Mouse (Mus musculus) c-Kit-positive CD71-positive TER-119-negative erythroid progenitor cells, embryonic 14.5 days (primary cell): ENCODE results near the gene Pld3.

Experiments used
- DNase-seq: peaks from one replicate; pipeline ENCODE4 v3.0.0-alpha.2; 2013; ENCODE audit warnings: low read depth

Gene Pld3

DNA sequence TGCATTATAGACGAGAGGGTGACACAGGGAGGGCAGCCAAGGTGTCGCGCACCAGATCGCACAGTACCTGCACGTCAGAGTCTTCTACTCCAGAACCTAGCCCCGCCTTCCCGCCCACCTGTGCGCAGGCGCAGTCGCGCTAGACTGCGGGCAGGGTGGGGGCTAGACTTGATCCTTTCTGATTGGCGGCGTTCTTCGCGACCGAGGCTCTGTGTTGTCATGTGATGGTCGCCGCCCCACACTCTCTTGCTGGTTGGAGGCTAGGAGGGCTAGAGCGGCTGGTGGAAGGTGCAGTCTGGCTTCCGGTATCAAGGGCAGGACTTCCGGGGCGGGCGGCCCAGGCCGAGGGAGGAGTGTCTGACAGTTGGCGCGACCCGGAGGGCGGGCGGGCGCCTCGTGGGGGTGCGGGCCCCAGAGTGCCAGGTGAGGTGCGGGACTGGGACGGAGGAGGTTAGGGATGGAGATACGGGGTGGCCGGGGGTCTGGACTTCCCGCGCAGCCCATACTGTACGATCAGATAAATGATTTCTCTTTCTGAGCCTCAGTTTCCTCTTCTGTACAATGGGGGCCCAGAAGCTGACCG, at the start of gene Pld3, which contains the start of gene 2310022A10Rik:
Pld3 (minus strand) TSS at position 288 of the 583 bp plus-strand sequence.
2310022A10Rik (plus strand) TSS at position 303 of the 583 bp plus-strand sequence.
- peak; percentile 90 for DNase-seq

DNA sequence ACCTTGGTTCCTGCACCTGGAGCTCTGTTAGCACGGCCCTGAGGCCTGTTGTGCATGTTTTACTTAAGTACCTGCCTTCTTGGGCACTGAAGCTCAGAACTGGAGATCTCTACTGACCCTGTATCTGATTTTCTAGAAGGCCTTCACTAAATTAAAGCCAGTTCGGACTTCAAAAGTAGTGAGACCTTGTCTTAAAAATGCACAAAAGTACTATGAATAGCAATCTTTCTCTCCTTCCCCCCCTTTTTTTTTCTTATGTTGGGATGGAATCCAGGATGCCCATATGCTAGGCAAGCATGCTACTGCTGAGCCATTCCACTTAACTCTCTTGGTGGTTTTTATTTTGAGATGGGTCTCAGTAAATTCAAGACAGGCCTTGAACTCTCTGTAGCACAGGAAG, 49.1 kb upstream of the Pld3 start:
- no peak for DNase-seq

DNA sequence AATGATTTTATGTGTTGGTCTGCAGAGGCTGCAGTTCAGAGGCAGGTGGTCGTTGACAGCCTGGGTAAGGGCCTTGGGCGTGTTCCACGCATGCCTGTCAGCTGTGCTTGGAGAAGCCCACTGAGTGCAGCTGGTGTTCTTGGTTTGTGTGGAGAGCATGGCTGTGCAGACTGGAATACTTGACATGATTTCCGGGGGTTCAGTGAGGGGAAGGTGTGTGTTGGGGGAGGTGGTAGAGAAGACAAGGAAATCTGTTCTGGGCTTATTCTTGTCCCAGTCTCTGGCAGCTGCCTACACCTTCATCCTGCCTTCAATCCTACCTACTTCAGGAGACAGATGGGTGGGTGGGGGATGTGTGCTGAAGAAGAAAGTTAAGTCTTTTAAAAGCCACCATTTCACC, 48.6 kb upstream of the Pld3 start:
- no peak for DNase-seq

DNA sequence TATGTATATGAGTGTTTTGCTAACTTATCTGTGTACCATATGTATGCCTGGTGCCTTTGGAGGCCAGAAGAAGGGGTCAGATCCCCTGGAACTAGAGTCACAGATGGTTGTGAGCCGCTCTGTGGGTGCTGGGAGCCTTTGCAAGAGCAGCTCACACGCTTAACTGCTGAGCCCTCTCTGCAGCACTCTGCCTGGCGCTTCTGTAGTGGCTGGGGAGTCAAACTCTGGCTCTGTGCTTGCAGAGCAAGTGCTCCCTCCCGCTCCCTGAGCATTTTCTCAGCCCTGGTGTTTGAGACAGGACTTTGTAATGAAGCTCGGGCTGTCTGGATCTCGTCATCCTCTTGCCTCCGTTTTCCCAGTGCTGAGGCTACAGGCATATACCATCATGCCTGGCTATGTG, 45.0 kb upstream of the Pld3 start:
- no peak for DNase-seq

DNA sequence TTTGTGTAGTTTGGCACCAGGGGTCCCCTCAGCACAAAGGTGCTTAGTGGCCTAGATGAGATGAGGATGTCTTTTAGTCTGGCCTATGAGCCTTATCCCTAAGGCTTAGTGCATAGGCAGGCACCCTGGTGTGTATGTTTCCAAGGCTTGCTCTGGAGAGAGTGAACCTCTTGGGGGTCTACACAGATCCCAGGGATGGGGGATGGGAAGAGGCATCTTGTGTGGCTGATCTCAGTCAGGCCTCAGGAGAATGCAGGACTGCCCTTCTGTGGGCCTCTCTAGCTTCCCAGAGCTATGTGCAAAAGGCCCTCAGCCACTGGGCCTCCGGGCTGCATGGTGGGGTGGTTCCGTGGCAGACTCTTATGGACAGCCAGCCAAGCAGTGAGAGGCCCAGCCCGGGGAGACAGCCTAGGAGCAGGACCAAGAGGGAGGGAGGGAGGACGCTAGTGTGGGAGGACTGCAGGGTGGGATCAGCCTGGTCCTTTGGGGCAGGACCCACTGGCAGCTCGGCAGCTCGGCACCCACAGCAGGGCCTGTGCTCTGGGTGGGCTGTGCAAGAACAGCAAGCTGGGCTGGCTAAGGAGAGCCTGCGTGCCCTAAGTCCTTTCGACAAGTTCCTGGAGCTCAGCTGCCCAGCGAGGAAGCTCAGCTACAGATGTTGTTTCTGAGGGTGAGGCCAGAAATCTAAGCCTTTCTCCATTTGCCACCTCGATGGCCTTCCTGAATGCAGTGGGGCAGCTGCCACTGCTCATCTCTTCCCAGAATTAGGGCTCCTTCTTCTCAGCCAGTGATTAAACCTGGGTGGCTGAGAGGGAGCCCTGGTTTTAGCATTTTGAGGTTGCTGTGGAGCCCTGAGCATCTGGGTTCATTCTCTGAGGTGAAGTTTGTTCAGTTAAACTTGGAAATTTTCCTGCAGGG, 43.8 kb upstream of the Pld3 start:
- no peak for DNase-seq

DNA sequence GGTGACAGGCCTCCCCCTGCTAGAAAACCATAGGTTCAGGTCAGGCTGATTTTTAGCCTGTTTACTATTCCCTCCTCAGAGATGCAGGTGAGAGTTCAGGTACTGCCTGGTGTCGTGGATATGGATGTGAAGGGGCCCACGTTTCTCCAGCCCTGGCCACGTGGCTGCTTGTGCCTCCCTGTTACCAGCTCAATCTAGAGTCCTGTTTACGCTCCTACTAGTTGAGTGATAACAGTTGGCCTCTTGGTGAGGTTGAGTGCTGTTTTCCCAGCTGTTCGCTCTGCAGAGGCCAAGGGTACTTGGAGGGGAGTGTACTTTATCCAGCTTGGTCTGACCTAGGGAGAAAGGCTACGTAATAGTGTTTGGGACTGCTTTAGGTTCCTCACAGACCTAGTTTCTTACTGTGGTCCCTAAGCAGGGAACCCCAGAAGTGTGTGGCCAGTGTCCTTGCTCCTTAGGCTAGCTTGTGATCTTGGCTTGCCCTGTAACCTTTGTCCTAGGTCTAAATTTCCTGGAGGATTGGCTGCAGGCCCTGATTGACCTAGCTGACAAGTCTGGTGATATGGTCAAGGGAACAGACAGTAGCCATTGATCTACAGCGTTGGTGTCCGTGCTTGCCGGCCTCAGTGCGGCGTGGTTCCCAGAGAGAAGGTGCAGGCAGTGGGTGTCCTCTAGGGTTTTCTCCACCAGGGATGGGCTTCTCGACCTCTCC, 40.1 kb upstream of the Pld3 start:
- no peak for DNase-seq

DNA sequence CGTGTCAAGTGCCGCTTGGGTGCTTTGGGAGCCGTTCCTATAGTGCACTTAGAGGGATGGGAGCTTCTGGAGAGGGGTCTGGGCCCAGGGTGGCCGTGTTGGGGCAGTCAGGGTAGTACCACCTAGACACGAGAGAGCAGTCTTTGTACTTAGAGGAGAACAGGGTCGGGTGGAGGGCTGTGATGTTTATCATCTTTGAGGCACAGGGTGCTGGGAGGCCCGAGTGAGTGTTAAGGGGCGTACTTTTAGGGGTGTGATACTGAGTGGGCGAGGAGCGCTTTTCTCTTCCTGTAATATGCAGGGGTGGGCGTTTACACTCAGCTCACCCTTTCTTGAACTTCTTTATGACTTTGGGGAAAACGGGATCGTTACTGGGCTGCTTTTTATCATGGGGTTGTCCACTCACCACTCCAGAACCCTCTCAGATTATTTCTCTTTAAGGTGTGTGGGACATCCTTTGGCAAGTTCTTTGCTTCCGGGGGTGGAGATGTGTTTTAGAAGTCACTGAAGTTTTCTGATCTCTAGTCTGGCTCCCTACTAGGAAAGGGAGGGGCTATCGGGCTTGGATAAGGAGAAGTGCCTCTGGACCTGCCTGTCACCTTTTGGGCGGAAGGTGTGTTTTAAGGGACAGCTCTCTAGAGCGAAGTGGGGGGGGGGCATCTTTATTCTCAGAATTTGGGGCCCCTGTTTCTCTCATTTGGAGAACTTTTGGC, 39.4 kb upstream of the Pld3 start:
- peak; percentile 64 for DNase-seq

DNA sequence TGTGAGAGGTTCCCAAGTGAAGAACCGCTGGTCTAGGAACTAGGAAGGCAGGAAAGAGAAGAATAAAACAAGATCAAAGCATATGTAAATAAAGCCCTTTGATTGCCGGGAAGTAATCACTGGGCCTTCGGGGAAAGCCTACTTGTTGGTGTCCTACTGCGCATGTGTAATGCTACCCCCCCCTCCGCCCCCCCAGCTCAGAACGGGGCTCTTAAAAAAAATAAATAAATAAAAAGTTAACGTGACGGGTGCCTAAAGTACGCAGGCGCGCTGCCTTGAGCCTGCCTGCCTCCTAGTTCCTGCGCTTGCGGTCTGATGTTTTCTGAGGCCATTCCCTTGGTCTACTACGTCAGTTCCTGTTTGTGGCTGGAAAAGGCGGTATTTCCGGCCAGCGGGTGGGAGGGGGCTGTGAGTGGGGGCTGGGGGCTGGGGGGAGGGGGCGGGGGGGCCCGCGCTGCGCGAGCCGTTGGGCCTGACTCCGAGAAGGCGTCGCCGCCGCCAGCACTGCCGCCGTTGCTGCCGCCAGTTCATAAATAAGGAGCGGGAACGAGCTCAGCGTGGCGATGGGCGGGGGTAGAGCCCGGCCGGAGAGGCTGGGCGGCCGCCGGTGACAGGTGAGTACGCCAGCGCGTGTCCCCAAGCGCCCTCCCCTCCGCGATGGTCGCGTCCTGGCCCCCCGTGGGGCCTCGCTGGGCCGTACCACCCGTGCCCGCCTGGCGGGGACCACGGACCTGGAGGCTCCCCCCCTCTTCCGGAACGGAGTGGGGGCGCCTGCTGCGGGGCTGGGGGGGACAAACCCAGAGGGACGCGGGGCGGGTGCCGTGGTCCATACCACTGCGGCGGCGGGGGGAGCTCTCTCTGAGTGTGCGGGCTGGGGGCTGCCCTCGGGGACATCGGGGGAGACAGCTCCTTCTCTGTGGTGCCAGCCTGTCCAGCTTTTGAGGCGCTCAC, 38.5 kb upstream of the Pld3 start, which contains the start of gene Akt2:
Akt2 (plus strand) TSS at position 287 of the 951 bp plus-strand sequence.
- peak; percentile 89 for DNase-seq

DNA sequence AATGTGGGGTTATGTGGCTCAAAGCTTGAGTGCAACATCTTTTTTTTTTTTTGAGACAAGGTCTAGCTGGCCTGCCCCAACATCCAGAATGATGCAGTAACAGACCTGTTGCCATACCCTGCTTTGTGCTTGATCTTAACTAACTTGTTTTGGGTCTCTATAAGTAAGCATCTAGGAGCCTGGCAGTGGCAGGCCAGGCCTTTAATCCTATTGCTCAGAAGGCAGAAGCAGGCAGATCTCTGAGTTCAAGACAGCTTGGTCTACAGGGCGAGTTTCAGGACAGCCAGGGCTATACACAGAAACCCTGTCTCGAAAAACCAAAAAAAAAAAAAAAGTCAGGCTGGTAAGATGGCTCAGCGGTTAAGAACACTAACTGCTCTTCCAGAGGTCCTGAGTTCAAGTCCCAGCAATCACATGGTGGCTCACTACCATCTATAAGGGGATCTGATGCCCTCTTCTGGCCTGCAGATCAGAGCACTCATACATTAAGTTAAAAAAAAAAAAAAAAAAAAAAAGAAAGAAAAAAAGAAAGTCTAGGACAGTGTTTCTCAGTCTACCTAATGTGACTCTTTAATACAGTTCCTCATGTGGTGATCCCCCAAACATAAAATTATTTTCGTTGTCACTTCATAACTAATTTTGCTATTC, 37.7 kb upstream of the Pld3 start:
- no peak for DNase-seq

DNA sequence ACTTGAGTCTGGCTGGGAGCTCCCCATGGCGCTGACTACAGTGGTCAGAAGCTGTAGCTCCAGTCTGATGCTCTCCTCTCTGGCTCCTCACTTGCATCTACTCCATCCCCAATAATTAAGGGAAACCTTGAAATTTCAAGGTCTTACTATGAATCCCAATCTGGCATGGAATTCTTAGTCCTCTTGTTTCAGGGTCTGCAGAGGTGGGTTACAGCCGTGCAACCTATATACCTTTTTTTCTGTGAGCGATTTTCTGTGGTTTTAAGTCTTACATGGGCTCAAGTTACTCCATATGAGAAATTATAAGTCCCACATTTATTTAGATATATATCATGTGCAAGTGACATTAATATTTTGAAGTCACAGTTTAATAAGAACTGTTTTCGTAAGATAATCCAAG, 37.1 kb upstream of the Pld3 start:
- no peak for DNase-seq

DNA sequence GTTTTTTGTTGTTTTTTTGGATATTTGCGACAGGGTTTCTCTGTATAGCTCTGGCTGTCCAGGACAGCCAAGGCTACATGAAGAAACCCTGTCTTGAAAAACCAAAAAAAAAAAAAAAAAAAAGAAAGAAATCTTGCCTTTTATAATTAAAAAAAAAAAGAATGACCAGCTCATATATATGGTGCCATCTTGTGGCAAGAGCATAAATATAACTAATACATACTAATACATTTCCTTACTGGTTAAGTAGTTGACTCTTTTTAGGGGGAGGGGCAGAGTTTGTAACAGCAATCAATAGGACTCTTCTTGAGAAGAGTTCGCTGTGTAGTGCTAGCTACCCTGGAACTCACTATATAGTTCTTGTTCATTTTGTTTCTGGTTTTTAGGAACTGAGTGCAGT, 34.7 kb upstream of the Pld3 start:
- no peak for DNase-seq

DNA sequence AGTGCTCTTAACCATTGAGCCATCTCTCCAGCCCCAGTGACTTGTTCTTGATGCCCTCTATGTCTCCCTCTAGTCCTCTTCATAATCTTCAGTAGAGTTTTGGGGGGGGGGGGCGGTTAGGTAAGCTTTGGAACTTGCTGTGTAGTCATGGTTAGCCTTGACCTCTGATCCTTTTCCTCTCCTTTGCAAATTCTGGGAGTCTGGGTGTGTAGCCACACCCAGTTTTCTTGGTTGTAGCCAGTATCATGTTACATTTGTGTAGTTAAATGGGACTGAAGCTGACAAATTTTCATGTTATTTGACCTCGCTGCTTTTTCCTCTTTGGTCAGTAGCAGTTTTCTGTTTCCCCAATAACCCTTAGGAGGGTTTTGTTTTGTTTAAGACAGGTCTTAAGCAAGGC, 33.8 kb upstream of the Pld3 start:
- no peak for DNase-seq

DNA sequence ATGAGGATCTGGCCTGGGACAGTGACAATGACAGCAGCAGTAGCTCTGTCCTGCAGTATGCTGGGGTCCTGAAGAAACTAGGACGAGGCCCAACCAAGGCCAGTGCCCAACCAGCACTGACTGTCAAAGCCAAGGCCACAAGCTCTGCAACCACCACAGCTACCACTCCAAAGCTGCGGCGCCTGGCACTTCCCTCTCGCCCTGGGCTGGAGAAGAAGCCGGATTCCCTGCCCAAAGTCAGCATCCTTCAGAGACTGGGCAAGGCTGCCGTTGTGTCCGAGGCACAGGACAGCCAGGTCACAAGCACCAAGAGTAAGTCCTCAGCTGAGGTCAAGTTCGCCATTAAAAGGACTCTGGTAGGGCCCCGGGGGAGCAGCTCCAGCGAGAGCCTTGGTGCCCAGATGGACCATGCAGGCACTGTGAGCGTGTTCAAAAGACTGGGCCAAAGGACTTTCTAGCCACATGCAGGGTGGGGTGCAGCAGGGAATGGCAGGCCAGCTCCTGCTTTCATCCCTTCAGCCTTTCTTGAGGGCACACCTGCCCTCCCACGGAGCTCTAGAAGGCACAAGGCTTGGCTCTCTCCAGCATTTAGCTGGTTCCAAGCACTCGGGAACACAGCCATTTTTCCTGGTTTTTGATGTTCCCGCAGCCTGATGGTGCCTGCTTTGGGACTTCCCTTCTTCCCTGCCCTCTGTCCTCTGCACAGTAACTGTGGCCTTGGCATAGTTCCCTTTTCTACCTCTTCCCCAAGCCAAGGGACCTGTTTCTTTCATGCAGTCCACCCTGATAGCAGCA, 27.6 kb upstream of the Pld3 start:
- DNase-seq: no peak

DNA sequence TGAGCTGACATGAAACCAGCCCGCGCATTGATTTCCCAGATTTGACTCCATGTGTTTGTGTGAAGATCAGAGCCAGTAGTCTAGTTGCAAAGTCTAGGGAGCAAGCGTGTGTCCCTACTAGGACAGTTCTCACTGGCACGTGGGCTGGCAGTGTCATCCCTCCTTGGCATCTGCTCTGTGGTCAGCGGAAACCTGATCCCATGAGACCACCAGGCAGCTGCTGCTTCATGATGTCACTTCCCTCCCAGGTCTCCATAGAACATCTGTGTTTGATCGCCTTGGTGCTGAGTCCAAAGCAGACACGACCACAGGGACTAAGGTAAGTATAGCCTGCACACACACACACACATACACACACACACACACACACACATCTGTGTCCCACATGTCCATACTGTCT, 25.4 kb upstream of the Pld3 start:
- no peak for DNase-seq

DNA sequence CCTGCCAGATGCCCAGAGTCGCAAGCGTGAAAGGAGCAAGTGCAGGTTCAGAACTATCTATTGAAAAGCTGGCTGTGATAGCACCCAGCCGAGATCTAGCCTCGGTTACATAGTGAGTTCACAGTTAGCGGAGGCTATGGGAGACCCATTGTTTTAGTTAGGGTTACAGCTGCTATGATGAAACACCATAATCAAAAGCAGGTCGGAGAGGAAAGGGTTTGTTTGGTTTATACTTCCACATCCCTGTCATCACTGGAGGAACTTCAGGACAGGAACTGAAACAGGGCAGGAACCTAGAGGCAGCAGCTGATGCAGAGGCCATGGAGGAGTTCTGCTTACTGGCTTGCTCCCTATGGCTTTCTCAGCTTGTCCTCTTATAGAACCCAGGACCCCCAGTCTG, 24.6 kb upstream of the Pld3 start:
- no peak for DNase-seq

DNA sequence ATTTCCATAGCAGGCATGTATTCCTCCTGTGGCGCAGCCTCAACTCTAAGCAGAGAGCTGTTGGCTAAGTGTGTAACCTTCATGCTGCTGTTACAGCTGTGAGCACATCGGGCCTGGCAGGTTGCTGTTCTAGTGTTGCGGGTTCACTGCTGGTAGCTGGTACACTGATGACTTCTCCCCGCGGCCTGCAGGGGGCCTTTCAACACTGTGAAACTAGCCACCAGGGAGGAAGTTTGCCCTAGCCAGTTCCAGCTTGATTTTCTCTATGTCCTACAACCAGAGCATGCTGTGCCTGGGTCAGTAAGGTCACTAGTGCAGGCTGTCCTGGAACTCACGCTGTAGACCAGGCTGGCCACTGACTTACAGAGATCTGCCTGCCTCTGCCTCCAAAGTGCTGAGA, 23.9 kb upstream of the Pld3 start:
- no peak for DNase-seq

DNA sequence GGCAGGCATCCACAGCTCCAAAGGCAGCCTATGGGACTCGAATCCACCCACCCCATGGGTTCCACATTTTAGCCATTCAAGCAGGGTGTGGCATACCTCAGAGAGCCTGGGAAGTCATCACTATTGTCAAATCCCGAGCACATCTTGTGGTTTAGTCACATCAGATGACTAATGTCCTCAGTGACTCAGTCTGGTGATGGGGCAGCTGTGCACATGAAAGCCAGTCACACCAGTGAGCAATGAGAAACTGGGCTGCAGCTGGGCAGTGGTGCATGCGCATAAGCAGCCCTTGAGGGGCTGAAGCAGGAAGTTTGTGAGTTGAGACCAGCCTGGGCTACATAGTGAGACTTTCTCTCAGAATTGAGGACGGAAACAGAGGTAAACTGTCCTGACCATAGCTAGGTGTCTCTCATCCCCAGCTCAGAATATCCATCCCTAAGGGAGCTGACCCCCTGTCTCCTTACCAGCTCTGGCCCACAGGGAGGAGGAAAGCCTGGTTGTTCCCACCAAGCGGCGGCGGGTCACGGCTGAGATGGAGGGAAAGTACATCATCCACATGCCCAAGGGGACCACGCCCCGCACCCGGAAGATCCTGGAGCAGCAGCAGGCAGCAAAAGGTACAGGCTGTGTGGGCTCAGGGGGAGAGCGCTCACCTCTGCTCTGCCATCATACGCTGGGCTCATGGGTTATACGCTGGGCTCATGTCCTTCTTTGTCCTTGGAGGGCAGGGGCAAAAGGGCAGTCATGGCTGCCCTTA, 21.3 kb upstream of the Pld3 start:
- DNase-seq: no peak

DNA sequence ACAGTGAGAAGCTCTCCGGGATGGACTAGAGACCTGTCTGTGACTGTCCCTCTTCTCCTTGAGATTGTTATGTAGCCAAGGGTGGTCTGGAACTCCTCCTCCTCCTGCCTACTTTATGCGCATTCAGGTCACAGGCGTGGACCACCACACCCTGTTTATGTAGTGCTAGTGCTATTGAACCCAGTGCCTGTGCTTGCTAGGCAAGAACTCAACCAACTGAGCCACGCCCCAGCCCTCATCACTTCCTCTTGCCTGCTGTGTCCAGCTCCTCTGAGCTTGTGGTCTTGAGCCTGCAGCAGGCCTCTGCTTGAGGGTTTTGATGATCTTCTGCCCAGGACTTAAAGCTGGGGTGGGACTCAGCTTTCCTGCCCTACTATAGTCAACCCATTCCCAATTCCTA, 19.1 kb upstream of the Pld3 start:
- DNase-seq: no peak
